Mouse (Mus musculus): ENCODE results near the gene Rsl24d1. TPM values are rescaled to one million over a fixed set of nuclear protein-coding genes. Genes with fewer than 3 reads are reported as not detected.

Rsl24d1 gene
- polyA plus RNA-seq (2012; rRNA removed) = 2.0 and 3.3 TPM in 2 replicates

DNA sequence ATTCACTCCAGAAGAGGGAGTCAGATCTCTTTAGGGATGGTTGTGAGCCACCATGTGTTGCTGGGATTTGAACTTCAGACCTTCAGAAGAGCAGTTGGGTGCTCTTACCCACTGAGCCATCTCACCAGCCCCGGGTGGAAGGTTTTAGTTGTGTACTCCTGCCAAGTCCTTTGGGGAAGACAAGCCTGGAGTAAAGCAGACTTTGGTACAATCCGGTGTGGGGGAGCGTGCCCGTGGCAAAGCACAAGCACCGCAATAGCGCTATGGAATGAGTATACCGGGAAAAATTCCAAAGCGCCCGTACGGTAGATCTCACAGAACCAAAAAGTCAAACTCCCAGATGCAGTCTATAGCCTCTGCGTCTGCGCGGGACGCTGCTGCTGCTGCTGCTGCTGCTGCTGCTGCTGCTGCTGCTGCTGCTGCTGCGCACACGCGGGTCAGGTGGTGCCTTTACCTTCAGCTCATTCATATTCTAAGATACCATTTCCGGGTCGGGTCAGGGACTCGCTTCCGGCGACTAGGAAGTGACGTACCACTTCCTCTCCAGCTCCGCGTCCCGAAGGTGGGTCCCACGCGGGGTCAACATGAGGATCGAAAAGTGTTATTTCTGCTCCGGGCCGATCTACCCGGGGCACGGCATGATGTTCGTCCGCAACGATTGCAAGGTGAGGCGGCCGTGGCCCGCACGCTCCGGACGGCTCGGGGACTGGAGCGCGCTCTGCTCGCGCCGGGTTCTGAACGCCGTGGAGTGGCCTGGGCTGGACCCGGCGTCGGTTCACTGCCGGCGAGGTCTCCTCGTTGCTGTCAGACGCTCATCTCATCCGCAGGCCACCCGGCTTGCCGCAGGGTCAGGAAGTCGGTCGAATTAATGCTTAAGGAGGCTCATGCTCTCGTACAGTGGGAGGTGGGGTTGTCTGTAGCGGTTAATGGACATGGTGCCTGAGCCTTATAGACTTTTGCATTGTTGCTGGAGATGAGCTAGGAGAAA is at the start of gene Rsl24d1:
Gene Rsl24d1, plus strand, starts transcription at position 508 of the 988 bp plus-strand sequence.

DNA sequence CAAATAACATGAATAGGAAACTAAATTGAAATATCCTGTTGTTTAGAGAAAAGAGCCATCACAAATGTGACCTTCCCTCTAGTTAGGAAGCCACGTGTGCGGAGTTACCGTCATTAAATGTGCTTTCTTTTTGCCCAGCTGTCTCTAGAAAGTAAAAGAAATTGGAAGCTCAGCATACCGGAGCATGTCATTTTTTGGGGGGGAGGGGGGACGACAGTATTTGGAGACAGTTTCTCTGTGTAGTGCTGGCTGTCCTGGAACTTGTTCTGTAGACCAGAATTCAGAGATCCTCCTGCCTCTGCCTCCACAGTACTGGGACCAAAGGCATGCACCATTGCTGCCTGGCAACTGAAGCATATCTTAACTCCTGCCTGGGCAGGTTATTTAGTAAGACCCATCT is 11.7 kb upstream of the Rsl24d1 start, which contains the start of gene Khdc3:
Gene Khdc3, plus strand, starts transcription at position 301 of the 400 bp plus-strand sequence.

DNA sequence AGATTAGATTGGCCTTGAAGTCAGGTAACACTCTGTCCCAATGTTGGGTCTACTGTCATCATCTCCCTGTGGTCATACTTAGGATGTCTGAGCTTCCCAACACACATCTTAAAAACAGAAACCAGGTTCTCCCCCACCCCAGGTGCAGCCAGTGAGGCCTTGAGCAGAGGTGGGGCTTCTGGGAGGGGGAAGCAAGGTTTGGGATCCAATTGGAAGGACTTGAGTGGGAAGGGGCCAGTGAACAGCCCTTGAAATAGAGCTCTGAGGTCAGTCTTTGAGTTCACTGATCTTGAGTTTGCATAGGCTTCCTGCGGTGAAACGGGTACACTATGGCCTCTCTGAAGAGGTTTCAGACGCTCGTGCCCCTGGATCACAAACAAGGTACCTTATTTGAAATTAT is 11.0 kb upstream of the Rsl24d1 start, which contains the start of gene Gm20509:
Gene Gm20509, plus strand, starts transcription at position 290 of the 400 bp plus-strand sequence.

Other genes with a start within 250 kb of the Rsl24d1 start
- gene Pygo1, start 187.8 kb upstream of the Rsl24d1 start, polyA plus RNA-seq (2012; rRNA removed) = 0.09 and 0.11 TPM in 2 replicates
- 0.08 TPM in 1 of 2 replicates, not detected in the other for gene Dyx1c1, start 154.6 kb upstream of the Rsl24d1 start, polyA plus RNA-seq (2012; rRNA removed)
- gene Gm44503, start 154.6 kb upstream of the Rsl24d1 start, polyA plus RNA-seq (2012; rRNA removed) = 0.02 TPM in 1 of 2 replicates, not detected in the other
- 3.1 and 3.8 TPM in 2 replicates for gene Ccpg1os, start 128.0 kb upstream of the Rsl24d1 start, polyA plus RNA-seq (2012; rRNA removed)
- gene Ccpg1, start 128.0 kb upstream of the Rsl24d1 start, polyA plus RNA-seq (2012; rRNA removed) = 2.0 and 3.0 TPM in 2 replicates
- 2.3 and 3.5 TPM in 2 replicates for gene Pigb, start 73.0 kb upstream of the Rsl24d1 start, polyA plus RNA-seq (2012; rRNA removed)
- gene Rab27a, start 68.6 kb upstream of the Rsl24d1 start, polyA plus RNA-seq (2012; rRNA removed) = 11.3 and 14.0 TPM in 2 replicates
- gene Khdc3, start 11.6 kb upstream of the Rsl24d1 start, polyA plus RNA-seq (2012; rRNA removed) = 0.70 and 2.7 TPM in 2 replicates
- gene Gm20509, start 11.0 kb upstream of the Rsl24d1 start, polyA plus RNA-seq (2012; rRNA removed) = not detected in 2 replicates